Mouse (Mus musculus) C3H10T1/2 (cell line): Measurements from ENCODE around the gene Tes. TPM values are rescaled to one million over a fixed set of nuclear protein-coding genes. Genes with fewer than 3 reads are reported as not detected.

Experiments
- polyA plus RNA-seq, 2 experiments: library from polyadenylated mRNA; unstranded; fragments of >200 nt; fragmentation: generic; extraction: Trizol; gene quantifications; one replicate each; pipeline ENCODE4 v1.2.1; 2012; ENCODE audit warnings: missing spikeins in 2 of 2

Tes gene
- 10 to 100 TPM; 25.8 to 28.3 TPM for polyA plus RNA-seq

GRCm38 (mm10) chr6:17064936-17065790 is at the start of gene Tes:
Gene Tes (plus strand): TSS chr6:17065149.

Other genes starting within 250 kb of the Tes start
- not detected for gene Tfec, start 166.7 kb upstream of the Tes start, polyA plus RNA-seq
- 1 to 10 TPM; 2.9 to 7.3 TPM for gene Cav2, start 216.0 kb downstream of the Tes start, polyA plus RNA-seq
- gene Cav1, start 241.2 kb downstream of the Tes start, polyA plus RNA-seq: 10 to 100 TPM in 1 of 2 experiments, 1 to 10 TPM in 1; 5.0 to 30.0 TPM